Mouse (Mus musculus) embryonic facial prominence, embryonic 14.5 days (tissue): ENCODE measurements around the gene Tns1. TPM values are rescaled to one million over a fixed set of nuclear protein-coding genes. Genes with fewer than 3 reads are reported as not detected.

Experiments
- ATAC-seq: fragments of 200-750 bp; cut with Nextera tagmentation; 2 replicates; pipeline ENCODE4 v1.8.0; 2017; ENCODE audit warnings: low read depth, moderate number of reproducible peaks, moderate TSS enrichment
- DNase-seq: peaks from one replicate; pipeline ENCODE4 v3.0.0-alpha.2; 2015; ENCODE audit warnings: low spot score
- H3K27ac ChIP-seq: fragments of 300-500 bp; sonication (generic); replicated peaks from 2 replicates; pipeline ENCODE4 v1.5.1; 2014; ENCODE audit warnings: low read depth, mild to moderate bottlenecking, low read length, moderate library complexity
- H3K27me3 ChIP-seq: fragments of 300-500 bp; sonication (generic); replicated peaks from 2 replicates; pipeline ENCODE4 v1.6.1; 2014; ENCODE audit warnings: low read length; ENCODE audit not compliant: control insufficient read depth, insufficient read depth
- H3K36me3 ChIP-seq: fragments of 300-500 bp; sonication (generic); 2 replicates; pipeline ENCODE4 v1.6.1; 2014; ENCODE audit warnings: low read length, mixed read lengths; ENCODE audit not compliant: control insufficient read depth, insufficient read depth
- H3K4me1 ChIP-seq: fragments of 300-500 bp; sonication (generic); 2 replicates; pipeline ENCODE4 v1.6.1; 2014; ENCODE audit warnings: antibody characterized with exemption, low read length; ENCODE audit not compliant: control insufficient read depth, insufficient read depth
- H3K4me2 ChIP-seq: fragments of 300-500 bp; sonication (generic); 2 replicates; pipeline ENCODE4 v1.6.1; 2014; ENCODE audit warnings: low read depth, mild to moderate bottlenecking, low read length, moderate library complexity, mixed read lengths
- H3K4me3 ChIP-seq: fragments of 300-500 bp; sonication (generic); 2 replicates; pipeline ENCODE4 v1.5.1; 2014; ENCODE audit warnings: low read depth, mild to moderate bottlenecking, low read length
- H3K9ac ChIP-seq: fragments of 300-500 bp; sonication (generic); 2 replicates; pipeline ENCODE4 v1.6.1; 2014; ENCODE audit warnings: low read depth, mild to moderate bottlenecking, low read length, moderate library complexity, mixed read lengths
- H3K9me3 ChIP-seq: fragments of 300-500 bp; sonication (generic); 2 replicates; pipeline ENCODE4 v1.6.1; 2016; ENCODE audit warnings: low read length; ENCODE audit not compliant: control insufficient read depth
- WGBS: fragments of 180-500 bp; shearing (Covaris S2); extraction: QIAGEN DNeasy Blood & Tissue Kit; methylation state at CpG from one replicate; pipeline ENCODE4 v1.1.7; 2014; 5-methylcytosine and 5-hydroxymethylcytosine counted together
- polyA plus RNA-seq: library from polyadenylated mRNA; unstranded; fragments of >200 nt; fragmentation: Nextera tagmentation; extraction: Ambion mirVana; gene quantifications from 2 replicates; pipeline ENCODE4 v1.2.1, GENCODE M21; 2014

Tns1 gene
- polyA plus RNA-seq, 1 experiment from 2014 or later, result 58.5 TPM

GRCm38 (mm10) chr1:74028118-74028880 is 96.0 kb downstream of the Tns1 start:
- Histone ChIP-seq H3K4me1 (peaks cover 71% of the 10 kb centered on the region), H3K36me3 (no peaks in the 10 kb centered on the region), H3K9ac (peak overlapping the region; percentile 34; the same call in 1 of the 2 replicates), H3K9me3 (no peaks in the 10 kb centered on the region), H3K27ac (peak overlapping the region; percentile 74), H3K4me3 (no peak overlapping the region), H3K27me3 (no peaks in the 10 kb centered on the region), H3K4me2 (no peak overlapping the region)
- ATAC-seq (no peak), DNase-seq (no peak)
- 51% methylated on average over 13 of the region's 13 CpGs for WGBS

DNA sequence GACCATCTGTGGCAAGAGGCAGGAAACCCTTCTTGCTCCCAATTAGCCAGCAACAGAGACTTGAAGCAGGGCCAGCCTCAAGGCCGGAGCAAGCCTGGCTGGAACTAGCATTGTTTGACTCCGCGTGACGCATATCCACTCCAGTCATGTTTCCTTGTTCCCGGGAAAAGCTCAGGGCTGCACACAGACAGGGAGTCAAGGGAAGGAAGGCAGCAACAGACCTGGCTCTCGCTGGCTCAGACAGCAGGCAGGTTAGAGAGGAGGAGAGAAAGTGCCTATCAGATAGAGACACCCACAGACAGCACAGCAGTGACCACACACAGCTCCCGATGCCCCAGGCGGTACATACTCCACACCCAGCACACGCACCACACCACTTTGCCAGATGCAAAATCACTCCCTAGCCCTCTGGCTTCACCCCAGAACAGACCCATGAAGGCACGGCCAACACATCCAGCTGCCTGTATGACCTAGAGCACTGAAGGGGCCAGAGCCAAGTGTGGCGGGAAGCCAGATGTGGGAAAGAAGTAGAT is 96.6 kb downstream of the Tns1 start:
- ATAC-seq (peak; percentile 21; the same call in 1 of the 2 replicates), DNase-seq (peak; percentile 75)
- 24% methylated on average over 11 of the region's 11 CpGs for WGBS
- H3K36me3 ChIP-seq, result no peaks in the 10 kb centered on the region
- H3K9me3 ChIP-seq, result no peaks in the 10 kb centered on the region
- H3K9ac ChIP-seq, result peak overlapping the region; percentile 34; the same call in 1 of the 2 replicates
- no peak overlapping the region for H3K4me3 ChIP-seq
- no peaks in the 10 kb centered on the region for H3K27me3 ChIP-seq
- peak overlapping the region; percentile 74 for H3K27ac ChIP-seq
- no peak overlapping the region for H3K4me2 ChIP-seq
- H3K4me1 ChIP-seq, result peaks cover 71% of the 10 kb centered on the region

- Histone ChIP-seq H3K27ac (peak overlapping the region; percentile 74; the same call in 1 of the 2 replicates), H3K4me3 (no peak overlapping the region), H3K27me3 (no peaks in the 10 kb centered on the region), H3K4me1 (peaks cover 67% of the 10 kb centered on the region), H3K36me3 (no peaks in the 10 kb centered on the region), H3K4me2 (no peak overlapping the region), H3K9ac (no peak overlapping the region), H3K9me3 (no peaks in the 10 kb centered on the region)
- WGBS, result 44% methylated on average over 9 of the region's 9 CpGs
- ATAC-seq, result no peak
- no peak for DNase-seq
These were observed 97.5 kb downstream of the Tns1 start for GRCm38 (mm10) chr1:74026703-74027195.

GRCm38 (mm10) chr1:74025651-74026226 is 98.5 kb downstream of the Tns1 start:
- H3K4me3 ChIP-seq, result no peak overlapping the region
- no peak for DNase-seq
- no peaks in the 10 kb centered on the region for H3K36me3 ChIP-seq
- H3K27me3 ChIP-seq, result no peaks in the 10 kb centered on the region
- H3K4me2 ChIP-seq, result no peak overlapping the region
- H3K4me1 ChIP-seq, result peaks cover 57% of the 10 kb centered on the region
- H3K9ac ChIP-seq, result no peak overlapping the region
- WGBS, result 44% methylated on average over 3 of the region's 4 CpGs
- H3K9me3 ChIP-seq, result no peaks in the 10 kb centered on the region
- no peak for ATAC-seq
- H3K27ac ChIP-seq, result no peak overlapping the region

DNA sequence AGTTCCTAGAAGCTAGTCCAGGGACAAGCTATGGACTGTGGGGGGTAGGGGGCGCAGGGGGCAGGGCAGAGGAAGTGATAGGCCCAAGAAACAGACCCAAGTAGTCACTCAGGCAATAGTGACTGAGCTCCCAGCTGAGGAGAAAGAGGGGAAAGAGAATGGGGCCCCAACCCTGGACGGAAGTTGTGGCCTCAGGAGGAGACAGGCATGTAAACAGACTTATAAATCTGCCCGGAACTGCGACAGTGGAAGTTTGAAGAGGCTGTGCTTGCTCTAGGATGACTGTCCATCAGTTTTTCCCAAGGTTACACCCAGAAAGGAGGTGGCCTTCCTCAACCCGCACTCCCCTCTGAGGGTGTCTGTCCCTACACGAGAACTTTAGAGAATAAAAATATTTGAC is 99.0 kb downstream of the Tns1 start:
- Histone ChIP-seq H3K9me3 (no peaks in the 10 kb centered on the region), H3K27ac (0 out of 2 replicates have a peak overlapping the region, but pooled peaks have one; percentile 19), H3K9ac (peak overlapping the region; percentile 1; the same call in 1 of the 2 replicates), H3K4me2 (no peak overlapping the region), H3K4me1 (peaks cover 53% of the 10 kb centered on the region), H3K27me3 (no peaks in the 10 kb centered on the region), H3K4me3 (no peak overlapping the region), H3K36me3 (no peaks in the 10 kb centered on the region)
- WGBS, result 38% methylated on average over 6 of the region's 6 CpGs
- ATAC-seq (no peak), DNase-seq (no peak)

GRCm38 (mm10) chr1:74024452-74025190 is 99.6 kb downstream of the Tns1 start:
- H3K4me2 ChIP-seq, result no peak overlapping the region
- H3K4me3 ChIP-seq, result no peak overlapping the region
- no peaks in the 10 kb centered on the region for H3K9me3 ChIP-seq
- H3K27me3 ChIP-seq, result no peaks in the 10 kb centered on the region
- peak; percentile 46; the same call in 1 of the 2 replicates for ATAC-seq
- peak; percentile 64 for DNase-seq
- H3K9ac ChIP-seq, result peak overlapping the region; percentile 1; the same call in 1 of the 2 replicates
- H3K27ac ChIP-seq, result 0 out of 2 replicates have a peak overlapping the region, but pooled peaks have one; percentile 19
- 48% methylated on average over 10 of the region's 10 CpGs for WGBS
- H3K36me3 ChIP-seq, result no peaks in the 10 kb centered on the region
- peaks cover 49% of the 10 kb centered on the region for H3K4me1 ChIP-seq

GRCm38 (mm10) chr1:74022998-74023397 is 101.3 kb downstream of the Tns1 start:
- Histone ChIP-seq H3K9me3 (no peaks in the 10 kb centered on the region), H3K4me1 (peaks cover 33% of the 10 kb centered on the region), H3K9ac (no peak overlapping the region), H3K27ac (no peak overlapping the region), H3K4me2 (no peak overlapping the region), H3K27me3 (no peaks in the 10 kb centered on the region), H3K36me3 (no peaks in the 10 kb centered on the region), H3K4me3 (no peak overlapping the region)
- DNase-seq (no peak), ATAC-seq (no peak)
- 91% methylated on average over 3 of the region's 3 CpGs for WGBS

GRCm38 (mm10) chr1:74022536-74022935 is 101.7 kb downstream of the Tns1 start:
- Histone ChIP-seq H3K4me1 (peaks cover 28% of the 10 kb centered on the region), H3K9ac (no peak overlapping the region), H3K4me2 (no peak overlapping the region), H3K27ac (no peak overlapping the region), H3K27me3 (no peaks in the 10 kb centered on the region), H3K36me3 (no peaks in the 10 kb centered on the region), H3K4me3 (no peak overlapping the region), H3K9me3 (no peaks in the 10 kb centered on the region)
- no peak for ATAC-seq
- 87% methylated on average over 5 of the region's 5 CpGs for whole genome bisulfite sequencing
- no peak for DNase-seq
